Mouse (Mus musculus): Measurements from ENCODE around the gene Cntrl.

Cntrl gene

DNA sequence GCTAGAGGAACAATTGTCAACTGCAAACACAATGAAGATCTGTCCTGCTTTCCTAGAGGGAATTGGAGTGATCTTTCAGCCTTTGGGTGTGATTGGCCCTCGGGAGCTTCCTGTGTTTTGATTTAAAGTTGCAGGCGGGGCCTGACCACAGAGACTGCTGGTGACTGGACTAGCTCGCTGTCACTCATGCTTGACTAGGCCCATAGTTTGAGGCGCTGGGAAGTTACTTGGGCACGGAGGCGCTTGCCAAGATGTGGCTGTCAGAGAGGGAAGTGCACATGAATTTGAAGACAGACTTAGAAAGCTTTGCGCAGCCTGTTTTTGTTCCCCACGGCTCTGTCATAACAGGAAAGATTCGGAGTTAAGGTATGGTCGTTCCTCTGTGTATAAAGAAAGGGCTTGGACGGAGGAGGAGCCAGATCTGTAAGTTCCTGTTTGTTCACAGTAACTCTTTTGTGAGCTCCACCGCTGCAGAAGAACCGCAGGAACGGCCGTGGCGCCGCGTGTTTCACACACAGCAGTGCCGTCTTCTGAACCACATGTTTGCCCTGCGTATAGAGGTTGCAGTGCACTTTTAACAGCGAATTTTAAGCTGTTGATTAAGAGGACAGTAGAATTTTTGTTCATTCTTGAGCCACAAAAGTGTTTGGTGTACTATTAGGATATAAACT lies 22.8 kb downstream of the Cntrl start:
- DNase-seq = peak; percentile 96

DNA sequence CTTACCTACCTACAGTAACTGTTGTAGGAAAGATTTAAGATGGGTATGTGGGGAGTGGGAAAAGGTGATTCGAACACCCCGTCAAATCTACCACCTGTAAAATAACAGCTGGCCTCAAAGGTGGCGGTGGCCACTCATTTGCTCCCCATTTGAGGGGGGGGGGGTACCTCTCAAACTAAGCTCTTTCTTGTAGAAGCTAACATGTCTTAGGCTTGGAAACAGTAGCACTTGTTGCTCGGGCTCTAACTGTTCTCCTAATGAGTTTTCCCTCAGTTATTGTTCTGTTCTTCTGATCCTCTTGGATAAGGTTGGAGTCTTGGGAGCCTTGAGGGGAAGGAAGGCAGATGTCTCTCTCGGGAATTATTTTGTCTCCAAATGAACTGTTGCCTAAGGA lies 23.4 kb downstream of the Cntrl start:
- DNase-seq = no peak

DNA sequence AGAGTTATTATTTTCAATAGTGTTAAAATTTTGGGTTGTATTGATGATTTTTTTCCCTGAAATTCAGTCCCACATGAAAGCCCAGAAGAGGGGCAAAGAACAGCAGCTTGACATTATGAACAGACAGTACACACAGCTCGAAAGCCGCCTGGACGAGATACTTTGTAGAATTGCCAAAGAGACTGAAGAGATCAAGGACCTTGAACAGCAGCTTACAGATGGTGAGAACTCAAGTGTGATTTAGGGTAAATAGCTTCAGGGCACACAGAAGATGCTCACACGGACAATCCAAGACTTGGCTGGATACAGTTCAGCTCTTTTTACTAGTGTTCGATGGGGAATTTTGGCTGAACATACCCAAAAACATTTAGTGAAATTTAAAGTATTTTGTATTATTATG lies 24.6 kb downstream of the Cntrl start:
- no peak for DNase-seq

GRCm38 (mm10) chr2:35138576-35138975 lies 29.3 kb downstream of the Cntrl start:
- DNase-seq = no peak

- DNase-seq = no peak
These were observed 32.4 kb downstream of the Cntrl start for GRCm38 (mm10) chr2:35141673-35142072.

DNA sequence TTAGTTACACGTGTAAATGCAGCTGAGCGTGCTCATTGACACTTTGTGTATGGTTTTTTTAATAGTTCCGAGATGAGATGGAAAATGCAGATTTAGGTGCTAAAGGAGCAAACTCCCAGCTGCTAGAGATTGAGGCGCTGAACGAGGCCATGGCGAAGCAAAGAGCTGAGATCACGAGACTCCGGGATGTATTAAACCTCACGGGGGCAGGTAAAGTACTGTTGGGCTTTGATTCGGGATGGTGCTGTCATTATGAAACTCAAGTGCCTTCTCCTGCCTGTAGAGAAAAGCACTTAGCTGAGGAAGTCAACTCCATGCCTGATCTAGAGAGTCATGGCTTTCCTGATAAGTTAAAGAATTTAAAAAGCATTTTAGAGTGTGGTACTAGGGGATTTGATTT lies 39.5 kb downstream of the Cntrl start:
- DNase-seq = no peak

DNA sequence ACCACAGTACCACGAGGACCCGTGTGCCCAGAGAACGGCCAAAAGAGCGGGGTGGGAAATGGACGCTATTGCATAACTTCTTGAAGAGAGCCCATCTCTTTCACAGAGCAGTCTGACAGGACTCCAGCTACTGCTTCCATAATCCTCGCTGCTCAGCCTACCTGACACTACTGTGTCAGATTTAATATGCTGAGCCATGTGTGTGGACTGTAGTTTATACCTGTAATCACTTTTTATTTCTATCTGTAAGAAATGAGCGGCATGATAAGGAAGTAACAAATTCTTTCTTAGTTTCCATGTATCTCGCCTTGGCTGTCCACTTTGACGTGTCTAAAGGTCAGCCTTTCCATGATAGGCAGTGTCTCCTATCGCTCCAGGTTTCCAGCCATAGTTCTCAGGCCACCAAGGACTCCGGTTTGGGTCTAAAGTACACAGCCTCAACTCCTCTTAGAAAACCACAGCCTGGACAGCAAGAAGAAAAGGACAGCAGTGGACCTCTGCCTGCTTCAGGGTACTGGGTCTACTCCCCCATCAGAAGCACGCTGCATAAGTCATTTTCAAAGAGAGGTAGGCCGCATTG lies 42.1 kb downstream of the Cntrl start:
- no peak for DNase-seq

- DNase-seq = no peak
These were observed 43.9 kb downstream of the Cntrl start for GRCm38 (mm10) chr2:35153179-35153578.

DNA sequence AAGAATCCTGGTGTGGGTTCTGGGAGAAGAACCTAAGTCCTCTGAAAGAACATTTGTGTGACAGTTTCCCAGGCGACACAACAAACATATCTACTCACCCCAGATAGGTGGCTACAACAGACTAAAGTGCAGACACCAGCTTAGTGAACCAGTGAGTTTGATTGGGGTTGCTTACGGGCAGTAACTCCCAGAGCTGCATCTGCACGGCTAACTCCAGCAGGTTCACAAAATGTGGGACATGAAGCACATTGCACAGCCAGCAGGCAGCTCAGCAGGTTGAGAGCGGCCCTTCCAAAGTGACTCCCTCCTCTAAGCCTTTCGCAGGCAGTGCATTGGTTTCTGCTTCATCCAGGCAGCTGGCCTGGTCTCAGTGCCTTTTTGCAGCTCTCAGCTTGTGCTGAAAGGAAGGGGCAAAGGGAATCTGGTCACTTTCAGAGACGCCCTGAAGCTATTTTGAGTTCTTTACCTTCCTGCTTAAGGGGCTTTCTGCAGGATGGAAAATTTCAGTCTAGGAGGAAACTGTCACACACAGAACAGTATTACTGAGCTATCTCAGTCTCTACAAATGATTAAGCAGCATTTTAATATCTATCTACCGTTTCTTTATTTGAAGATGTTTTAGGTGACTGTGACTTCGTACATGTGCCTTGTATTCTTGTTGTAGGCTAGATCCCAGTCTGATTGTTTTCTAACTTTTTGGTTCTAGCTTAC lies 44.7 kb downstream of the Cntrl start:
- no peak for DNase-seq

- DNase-seq = no peak
These were observed 47.7 kb downstream of the Cntrl start for GRCm38 (mm10) chr2:35156985-35157384.

DNA sequence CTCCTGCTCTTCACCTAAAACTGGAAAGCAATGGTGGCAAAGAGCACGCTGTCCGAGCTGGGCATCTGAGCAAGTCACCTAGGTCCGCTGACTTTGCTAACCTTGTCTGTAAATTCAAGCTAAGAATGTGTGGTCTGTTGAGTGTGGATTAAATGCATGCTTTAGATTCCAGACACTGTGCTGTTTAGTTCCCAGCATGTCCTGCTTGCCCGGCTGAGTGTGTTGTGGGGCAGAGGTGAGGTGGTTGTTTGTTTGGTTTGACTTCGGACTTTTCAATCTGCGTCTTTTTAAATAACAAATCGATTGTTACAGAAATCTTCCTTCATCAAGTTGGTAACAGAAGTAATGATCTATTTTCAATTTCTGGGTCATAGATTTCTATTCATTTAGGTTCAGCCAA lies 48.5 kb downstream of the Cntrl start:
- no peak for DNase-seq

DNA sequence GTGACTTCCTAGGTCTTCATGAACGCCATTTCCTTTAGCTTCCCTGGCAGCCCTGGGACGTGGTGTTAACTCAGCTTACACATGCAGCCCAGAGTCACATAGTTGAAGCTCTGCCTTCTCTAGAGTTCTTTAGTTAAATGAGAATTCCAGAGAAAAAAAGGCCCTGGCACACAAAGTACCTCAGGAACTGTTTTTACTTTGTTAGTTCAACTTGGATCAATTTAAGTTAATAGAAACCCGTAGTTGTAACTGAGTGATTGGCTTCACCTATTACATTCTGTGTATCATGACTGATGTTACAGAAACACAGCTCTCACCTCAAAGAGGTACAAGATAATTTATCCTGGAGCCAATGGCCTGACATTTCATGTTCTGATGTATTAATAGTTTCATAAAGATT lies 49.1 kb downstream of the Cntrl start:
- DNase-seq = no peak

- DNase-seq = peak; percentile 23
These were observed 50.9 kb downstream of the Cntrl start for GRCm38 (mm10) chr2:35160206-35160605.

DNA sequence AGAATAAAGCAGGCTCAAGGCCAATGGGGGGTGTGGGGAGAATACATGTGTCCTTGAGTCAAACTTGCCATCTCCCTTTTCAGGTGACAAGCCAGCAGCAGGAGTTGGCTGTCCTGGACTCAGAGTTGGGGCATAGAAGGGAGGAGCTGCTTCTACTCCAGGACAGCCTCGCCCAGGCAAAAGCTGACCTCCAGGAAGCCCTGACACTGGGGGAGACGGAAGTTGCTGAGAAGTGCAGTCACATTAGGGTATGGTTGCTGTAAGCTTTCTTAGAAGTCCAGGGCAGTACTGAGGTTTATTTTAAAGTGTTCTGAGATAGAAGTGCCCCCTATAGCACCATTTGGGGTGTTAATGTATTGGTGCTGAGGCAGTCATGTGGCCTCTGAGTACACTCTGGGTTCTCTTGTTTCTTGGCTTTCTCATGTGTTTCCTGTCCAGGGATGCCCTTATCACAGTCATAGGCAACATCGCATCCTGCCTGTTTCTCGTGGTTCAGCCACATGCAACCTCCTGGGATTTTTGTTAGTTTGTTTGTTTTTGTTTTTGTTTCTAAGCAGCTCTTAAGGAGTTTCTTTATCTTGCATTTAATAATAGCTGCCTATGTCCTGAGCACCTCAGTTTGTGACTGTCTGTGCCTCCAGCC lies 52.7 kb downstream of the Cntrl start:
- DNase-seq = no peak

- DNase-seq = no peak
These were observed 54.1 kb downstream of the Cntrl start for GRCm38 (mm10) chr2:35163396-35163795.

DNA sequence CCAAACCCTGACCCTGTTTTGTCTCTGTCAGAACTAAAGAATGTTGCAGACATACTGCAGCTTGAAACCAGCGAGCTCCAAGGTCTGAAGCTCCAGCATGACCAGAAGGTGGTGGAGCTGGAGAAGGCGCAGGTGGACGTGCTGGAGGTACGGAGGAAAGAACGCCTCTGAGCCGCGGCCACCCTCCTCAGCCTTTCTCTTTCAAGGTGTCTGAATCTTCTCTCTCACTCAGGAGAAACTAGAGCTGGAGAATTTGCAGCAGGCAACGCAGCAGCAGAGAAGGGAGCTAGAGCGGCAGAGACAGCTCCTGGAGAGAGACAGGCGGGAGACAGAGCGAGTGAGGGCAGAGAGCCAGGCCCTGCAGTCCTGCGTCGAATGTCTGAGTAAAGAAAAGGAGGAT lies 56.1 kb downstream of the Cntrl start:
- DNase-seq = no peak

GRCm38 (mm10) chr2:35166816-35167215 lies 57.5 kb downstream of the Cntrl start:
- DNase-seq = no peak

- no peak for DNase-seq
These were observed 60.2 kb downstream of the Cntrl start for GRCm38 (mm10) chr2:35169452-35169851.

DNA sequence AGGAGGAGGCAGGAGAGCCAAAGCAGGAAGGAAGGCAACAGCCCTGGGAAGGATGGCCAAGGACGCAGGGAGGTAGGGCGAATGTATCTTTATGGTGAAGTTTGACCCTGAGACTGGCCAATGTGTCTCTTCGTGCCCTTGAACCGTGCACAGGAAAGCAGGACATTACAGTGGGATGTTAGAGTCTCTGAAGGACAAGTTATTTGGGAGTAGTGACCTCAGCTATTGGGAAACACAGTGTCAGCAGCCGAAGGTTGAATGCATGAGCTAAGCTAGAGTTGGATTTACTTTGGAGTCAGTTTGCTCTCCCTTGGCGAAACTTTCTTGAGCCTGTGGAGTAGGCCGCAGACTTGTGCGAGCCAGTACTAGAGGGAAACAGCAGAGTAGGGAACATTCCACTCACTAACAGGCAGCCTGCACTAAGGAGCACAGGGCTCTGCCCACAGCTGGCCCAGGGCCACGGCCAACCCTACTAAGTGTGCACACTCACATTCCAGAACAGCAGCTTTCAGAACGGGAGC lies 62.1 kb downstream of the Cntrl start:
- DNase-seq = no peak

GRCm38 (mm10) chr2:35172246-35172645 lies 63.0 kb downstream of the Cntrl start:
- no peak for DNase-seq

DNA sequence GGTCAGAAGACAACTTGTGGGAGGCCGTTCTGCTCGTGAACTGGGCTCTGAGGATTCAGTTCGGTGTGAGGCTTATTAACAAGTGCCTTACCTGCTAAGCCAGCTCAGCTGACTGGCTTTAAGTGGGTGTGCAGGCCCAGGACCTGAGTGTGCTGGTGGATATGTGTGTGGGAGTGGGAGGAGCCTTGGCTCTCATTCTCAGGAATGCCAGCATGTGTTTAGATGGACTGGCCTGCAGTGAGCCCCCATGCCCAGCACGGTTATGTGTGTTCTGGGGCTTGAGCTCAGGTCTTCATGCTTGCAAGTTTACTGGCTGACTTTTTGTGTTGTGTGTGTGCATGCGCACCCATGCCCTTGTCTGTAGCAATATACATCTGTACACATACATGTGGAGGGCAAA lies 64.4 kb downstream of the Cntrl start:
- DNase-seq = no peak

DNA sequence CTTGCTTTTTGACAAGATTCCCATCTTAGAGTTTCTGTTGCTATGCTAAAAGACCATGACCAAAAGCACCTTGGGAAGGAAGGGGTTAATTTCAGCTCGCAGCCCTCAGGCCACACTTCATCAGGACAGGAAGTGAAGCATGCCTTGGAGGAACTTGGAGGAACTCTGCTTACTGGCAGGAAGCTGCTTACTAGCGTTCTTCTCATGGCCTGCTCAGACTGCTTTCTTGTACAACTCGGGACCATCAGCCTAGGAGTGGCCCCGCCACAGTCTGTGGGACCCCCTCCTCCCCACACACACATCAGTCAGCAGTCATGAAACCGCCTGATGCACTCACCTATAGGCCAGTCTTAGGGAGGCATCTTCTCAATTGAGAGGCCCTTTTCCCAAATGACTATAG lies 64.8 kb downstream of the Cntrl start:
- DNase-seq = peak; percentile 9

DNA sequence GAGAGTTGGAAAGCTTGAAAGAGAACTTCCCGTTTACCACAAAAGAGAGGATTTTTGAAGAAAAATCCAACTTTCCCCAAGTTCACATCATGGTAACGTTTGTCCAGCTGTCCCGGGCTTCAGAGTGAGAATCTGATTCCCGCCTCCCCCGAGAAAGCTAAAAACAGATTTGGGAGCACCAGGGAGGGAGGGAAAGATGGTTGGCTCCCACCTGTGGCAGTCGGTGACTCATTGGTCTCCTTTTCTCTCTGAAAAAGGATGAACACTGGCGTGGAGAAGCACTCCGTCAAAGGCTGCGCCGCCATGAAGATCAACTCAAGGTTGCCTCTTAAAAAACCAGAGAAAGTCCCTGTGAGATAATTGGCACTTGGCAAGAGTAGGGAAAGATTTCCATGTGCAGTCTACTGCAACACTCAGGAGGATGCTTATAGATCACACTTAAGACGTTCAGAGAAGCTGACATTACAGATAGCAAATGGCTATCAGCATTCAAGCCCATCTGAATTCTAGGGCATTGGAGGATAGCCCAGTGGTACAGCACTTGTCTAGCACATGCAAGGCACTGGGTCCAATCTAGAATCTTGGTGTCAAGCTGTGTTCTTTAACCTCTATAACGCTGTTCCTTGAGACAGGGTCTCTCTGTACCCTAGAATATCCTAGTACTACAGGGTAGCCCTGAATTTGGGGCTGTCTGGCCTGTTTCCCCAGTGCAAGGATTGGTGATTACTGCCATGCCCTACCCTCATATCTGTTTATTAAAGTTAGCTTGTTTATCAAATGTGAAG lies 66.2 kb downstream of the Cntrl start:
- DNase-seq = no peak

Measured in embryo, embryonic 11 days (tissue).